Mouse (Mus musculus): ENCODE results near the gene Slc7a5. TPM values are rescaled to one million over a fixed set of nuclear protein-coding genes. Genes with fewer than 3 reads are reported as not detected.

Slc7a5 gene
- polyA plus RNA-seq, 1 experiment from 2014 or later, result 32.2 TPM

Other genes starting within 250 kb of the Slc7a5 start
- 0.14 and 0.31 TPM in 2 replicates for gene Jph3, start 178.1 kb downstream of the Slc7a5 start, polyA plus RNA-seq (2015; fragmentation: Nextera tagmentation; extraction: Ambion mirVana)
- 27.6 and 29.0 TPM in 2 replicates for gene Klhdc4, start 78.1 kb downstream of the Slc7a5 start, polyA plus RNA-seq (2015; fragmentation: Nextera tagmentation; extraction: Ambion mirVana)
- 0.88 and 1.1 TPM in 2 replicates for gene Car5a, start 37.2 kb upstream of the Slc7a5 start, polyA plus RNA-seq (2015; fragmentation: Nextera tagmentation; extraction: Ambion mirVana)
- gene Banp, start 42.1 kb upstream of the Slc7a5 start, polyA plus RNA-seq (2015; fragmentation: Nextera tagmentation; extraction: Ambion mirVana), result 14.5 and 18.1 TPM in 2 replicates

All from liver, embryonic 13.5 days (tissue).